Mouse (Mus musculus): Measurements from ENCODE around the gene Dnal1.
"Not testable (repeated sequence)": the region's sequence is repeated elsewhere in the genome, so short reads cannot be mapped to it uniquely, and the experiment has no call there.

The Dnal1 gene

GRCm38 (mm10) chr12:84114153-84114994 lies at the start of gene Dnal1:
TSS of gene Dnal1 (plus strand) at chr12:84114366.
- in situ Hi-C loops (cut with MboI, MseI) = no loop called here

- in situ Hi-C loops (cut with MboI, MseI) = loop anchor here (10.0 kb wide), 1 partner anchor 1460 kb away; no protein-coding TSS in a partner anchor
These were observed 49.5 kb upstream of the Dnal1 start for GRCm38 (mm10) chr12:84064621-84065020.

GRCm38 (mm10) chr12:84067752-84068151 lies 46.4 kb upstream of the Dnal1 start:
- in situ Hi-C loops (cut with MboI, MseI) = loop anchor here (10.0 kb wide), 1 partner anchor 1457 kb away; no protein-coding TSS in a partner anchor

- in situ Hi-C loops (cut with MboI, MseI) = loop anchor here (10.0 kb wide), 1 partner anchor 1457 kb away; no protein-coding TSS in a partner anchor
These were observed 45.9 kb upstream of the Dnal1 start for GRCm38 (mm10) chr12:84068296-84068695.

GRCm38 (mm10) chr12:84068986-84069385 lies 45.2 kb upstream of the Dnal1 start, which contains the start of gene Acot5:
TSS of gene Acot5 (plus strand) at chr12:84069325.
- in situ Hi-C loops (cut with MboI, MseI) = loop anchor here (10.0 kb wide), 1 partner anchor 1456 kb away; no protein-coding TSS in a partner anchor

GRCm38 (mm10) chr12:84069582-84069981 lies 44.6 kb upstream of the Dnal1 start:
- in situ Hi-C loops (cut with MboI, MseI) = loop anchor here (10.0 kb wide), 1 partner anchor 1455 kb away; no protein-coding TSS in a partner anchor

GRCm38 (mm10) chr12:84071696-84072095 lies 42.5 kb upstream of the Dnal1 start:
- in situ Hi-C loops (cut with MboI, MseI) = loop anchor here (5.0 kb wide), 1 partner anchor 104 kb away; no protein-coding TSS in a partner anchor

- in situ Hi-C loops (cut with MboI, MseI) = no loop called here
These were observed 36.7 kb upstream of the Dnal1 start for GRCm38 (mm10) chr12:84077371-84077990.

GRCm38 (mm10) chr12:84083842-84084241 lies 30.3 kb upstream of the Dnal1 start:
- in situ Hi-C loops (cut with MboI, MseI) = no loop called here

GRCm38 (mm10) chr12:84084581-84084980 lies 29.6 kb upstream of the Dnal1 start:
- in situ Hi-C loops (cut with MboI, MseI) = no loop called here

GRCm38 (mm10) chr12:84094666-84095065 lies 19.5 kb upstream of the Dnal1 start:
- in situ Hi-C loops (cut with MboI, MseI) = not testable (repeated sequence)

GRCm38 (mm10) chr12:84099605-84100004 lies 14.6 kb upstream of the Dnal1 start:
- in situ Hi-C loops (cut with MboI, MseI) = no loop called here

GRCm38 (mm10) chr12:84100071-84100470 lies 14.1 kb upstream of the Dnal1 start:
- in situ Hi-C loops (cut with MboI, MseI) = no loop called here

- in situ Hi-C loops (cut with MboI, MseI) = not testable (repeated sequence)
These were observed 13.3 kb upstream of the Dnal1 start, which contains the start of gene Acot6 for GRCm38 (mm10) chr12:84100604-84101492. TSS of gene Acot6 (plus strand) at chr12:84100654.

GRCm38 (mm10) chr12:84101493-84101845 lies 12.7 kb upstream of the Dnal1 start:
- in situ Hi-C loops (cut with MboI, MseI) = no loop called here

- in situ Hi-C loops (cut with MboI, MseI) = no loop called here
These were observed 7.2 kb upstream of the Dnal1 start for GRCm38 (mm10) chr12:84107012-84107411.

GRCm38 (mm10) chr12:84107692-84108091 lies 6.5 kb upstream of the Dnal1 start:
- in situ Hi-C loops (cut with MboI, MseI) = no loop called here

GRCm38 (mm10) chr12:84109924-84110323 lies 4.2 kb upstream of the Dnal1 start:
- in situ Hi-C loops (cut with MboI, MseI) = no loop called here

- in situ Hi-C loops (cut with MboI, MseI) = no loop called here
These were observed 3.4 kb upstream of the Dnal1 start for GRCm38 (mm10) chr12:84110814-84111213.

- in situ Hi-C loops (cut with MboI, MseI) = no loop called here
These were observed 490 bp upstream of the Dnal1 start for GRCm38 (mm10) chr12:84113676-84114075.

- in situ Hi-C loops (cut with MboI, MseI) = no loop called here
These were observed 5.4 kb downstream of the Dnal1 start for GRCm38 (mm10) chr12:84119584-84119983.
